Mouse (Mus musculus): ENCODE measurements around the gene Gna14.

DNA sequence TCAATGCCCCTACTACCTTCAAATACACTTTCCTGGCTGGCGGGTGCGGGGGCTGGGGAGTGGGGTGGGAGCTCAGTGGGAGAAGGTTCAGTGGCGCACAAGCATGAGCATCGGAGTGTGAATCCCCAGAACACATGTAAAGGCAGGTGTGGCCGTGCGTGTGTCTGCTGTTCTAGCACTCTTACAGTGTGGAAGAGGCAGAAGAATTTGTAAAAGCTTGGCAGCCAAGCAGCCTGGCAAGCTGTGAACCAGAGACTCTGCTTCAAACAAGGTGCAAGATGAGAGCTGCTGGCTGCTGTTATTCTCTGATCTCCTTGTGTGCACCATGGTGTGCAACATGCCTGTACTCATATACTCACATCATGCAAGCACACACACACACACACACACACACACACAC, 11.1 kb downstream of the Gna14 start:
- TF ChIP-seq POLR2A (IDR thresholded peaks at IDR 0.05; ENCODE audit: insufficient read depth, low read depth, low read length) (no peak), CTCF (IDR thresholded peaks at IDR 0.05; ENCODE audit: insufficient read depth, low read depth, low read length) (no peak)

All from olfactory bulb, adult 2 months (tissue).